Mouse (Mus musculus): Measurements from ENCODE around the gene Mmd.
A peak's percentile ranks its signal among the peaks of the same experiment; 100 is the strongest.

The Mmd gene

GRCm38 (mm10) chr11:90283159-90283558, 33.9 kb downstream of the Mmd start:
- no peak for DNase-seq (ENCODE audit: low read depth)

- no peak for DNase-seq (ENCODE audit: low read depth)
Measured at GRCm38 (mm10) chr11:90283601-90284000, 34.3 kb downstream of the Mmd start.

- no peak for DNase-seq (ENCODE audit: low read depth)
Measured at GRCm38 (mm10) chr11:90284079-90284478, 34.8 kb downstream of the Mmd start.

GRCm38 (mm10) chr11:90284623-90285022, 35.4 kb downstream of the Mmd start:
- no peak for DNase-seq (ENCODE audit: low read depth)

GRCm38 (mm10) chr11:90286550-90287154, 37.4 kb downstream of the Mmd start:
- peak; percentile 9 for DNase-seq (ENCODE audit: low read depth)

- no peak for DNase-seq (ENCODE audit: low read depth)
Measured at GRCm38 (mm10) chr11:90291156-90291555, 41.9 kb downstream of the Mmd start.

GRCm38 (mm10) chr11:90292766-90293165, 43.5 kb downstream of the Mmd start:
- DNase-seq (ENCODE audit: low read depth), result peak; percentile 39

GRCm38 (mm10) chr11:90294622-90295021, 45.4 kb downstream of the Mmd start:
- DNase-seq (ENCODE audit: low read depth), result no peak

- DNase-seq (ENCODE audit: low read depth), result no peak
Measured at GRCm38 (mm10) chr11:90306067-90306466, 56.8 kb downstream of the Mmd start.

- peak; percentile 70 for DNase-seq (ENCODE audit: low read depth)
Measured at GRCm38 (mm10) chr11:90306993-90307392, 57.7 kb downstream of the Mmd start.

GRCm38 (mm10) chr11:90314606-90315005, 65.3 kb downstream of the Mmd start:
- no peak for DNase-seq (ENCODE audit: low read depth)

- peak; percentile 83 for DNase-seq (ENCODE audit: low read depth)
Measured at GRCm38 (mm10) chr11:90317482-90317881, 68.2 kb downstream of the Mmd start.

GRCm38 (mm10) chr11:90320922-90321321, 71.7 kb downstream of the Mmd start:
- DNase-seq (ENCODE audit: low read depth), result no peak

- DNase-seq (ENCODE audit: low read depth), result no peak
Measured at GRCm38 (mm10) chr11:90324597-90324996, 75.3 kb downstream of the Mmd start.

- DNase-seq (ENCODE audit: low read depth), result no peak
Measured at GRCm38 (mm10) chr11:90326146-90326545, 76.9 kb downstream of the Mmd start.

- peak; percentile 27 for DNase-seq (ENCODE audit: low read depth)
Measured at GRCm38 (mm10) chr11:90326836-90327235, 77.6 kb downstream of the Mmd start.

Data from NIH3T3 (cell line).